Mouse (Mus musculus) lung, postnatal 0 days (tissue): ENCODE measurements around the gene Nhlrc3.

Source experiments
- CTCF ChIP-seq: IDR thresholded peaks from 2 replicates; pipeline ENCODE4 v1.5.1; 2016; ENCODE audit warnings: antibody characterized with exemption, mild to moderate bottlenecking
- EP300 ChIP-seq: IDR thresholded peaks from 2 replicates; pipeline ENCODE4 v1.6.1; 2016; ENCODE audit warnings: antibody characterized with exemption, mild to moderate bottlenecking, control low read depth

DNA sequence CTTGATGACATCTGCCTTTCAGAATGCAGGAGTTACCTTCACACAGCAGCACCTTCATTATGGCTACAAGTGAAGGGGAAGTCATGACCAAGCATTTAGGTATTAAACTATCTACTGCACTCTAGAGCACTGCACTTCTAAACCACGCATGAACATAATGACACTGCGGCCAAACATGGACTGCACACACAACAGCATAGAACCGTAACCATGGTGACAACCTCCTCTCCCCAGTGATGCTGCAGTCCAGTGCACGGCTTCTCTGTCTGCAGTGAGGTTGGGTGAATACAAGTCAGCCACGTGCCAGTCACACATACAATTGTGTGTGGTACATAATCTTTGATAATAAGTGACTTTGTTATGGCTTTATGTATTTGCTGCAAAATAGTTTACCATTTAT lies 17.6 kb downstream of the Nhlrc3 start:
- TF ChIP-seq CTCF: no peak
- TF ChIP-seq EP300: no peak
